In genomic region chr11:33012384-33013160, GRCm38 (mm10) we compare ENCODE assay signal across 13 mouse cellular contexts.
DNase-seq lines count a peak whose midpoint lies in the region; ATAC-seq and TF ChIP-seq lines count a peak whose summit lies in the region.
"Had no signal": no experiment of that assay in that cellular context is flagged by ENCODE, and none has a peak within 500 bp of the region (broad histone marks: within the 10 kb centered on the region; RNA-seq: fewer than 3 reads in every experiment).

No protein-coding gene starts in this region.

- TF ChIP-seq CTCF in lung, embryonic 14.5 days (IDR thresholded peaks at IDR 0.05; ENCODE audit: low read depth) = no peak
- no peak for TF ChIP-seq CTCF in brain, embryonic 14.5 days (IDR thresholded peaks at IDR 0.05; ENCODE audit: borderline replicate concordance, extremely low read depth, insufficient read depth, insufficient read length)

- no peaks in the 10 kb centered on the region for H3K9me3 ChIP-seq in lung, embryonic 14.5 days (ENCODE audit: low read depth, low read length)
- H3K9me3 ChIP-seq in kidney, embryonic 16.5 days (ENCODE audit: low read length) = no peaks in the 10 kb centered on the region
- H3K9me3 ChIP-seq: G1E had no signal

- DNase-seq in frontal cortex, postnatal 14 days (ENCODE audit: low spot score in 2 of 2) = no peak
- peak; percentile 58 for DNase-seq in lung, embryonic 14.5 days
- DNase-seq in lung, adult 18-20 months = no peak
- peak; percentile 38 for DNase-seq in brain, embryonic 14.5 days (ENCODE audit: low read depth)
- peak; percentile 7 for DNase-seq in lung, postnatal 36 days
- DNase-seq: liver; thymus, adult 2 months had no signal

- TF ChIP-seq POLR2A in brain, embryonic 14.5 days (IDR thresholded peaks at IDR 0.05; ENCODE audit: borderline replicate concordance, extremely low read depth, insufficient read depth, insufficient read length, poor library complexity, severe bottlenecking) = no peak

- no peaks in the 10 kb centered on the region for H3K36me3 ChIP-seq in lung, embryonic 14.5 days (ENCODE audit: insufficient read depth)
- H3K36me3 ChIP-seq in kidney, embryonic 16.5 days (ENCODE audit: insufficient read depth, low read length) = no peaks in the 10 kb centered on the region
- H3K36me3 ChIP-seq: G1E had no signal

- no peaks in the 10 kb centered on the region for H3K27me3 ChIP-seq in lung, embryonic 14.5 days (ENCODE audit: insufficient read depth, low read length)
- no peaks in the 10 kb centered on the region for H3K27me3 ChIP-seq in kidney, embryonic 16.5 days (ENCODE audit: insufficient read depth, low read length)

- no peak overlapping the region for H3K4me2 ChIP-seq in lung, embryonic 14.5 days
- H3K4me2 ChIP-seq in kidney, embryonic 16.5 days (replicated peaks; ENCODE audit: low read depth, low read length) = no peak overlapping the region
- H3K4me2 ChIP-seq: hindbrain, embryonic 14.5 days had no signal

- no peak overlapping the region for H3K27ac ChIP-seq in lung, embryonic 14.5 days (ENCODE audit: low read depth)
- no peak overlapping the region for H3K27ac ChIP-seq in kidney, embryonic 16.5 days (ENCODE audit: low read length)
- H3K27ac ChIP-seq: hindbrain, embryonic 14.5 days; kidney, postnatal 0 days had no signal

- peak; percentile 72 for ATAC-seq in frontal cortex, adult (ENCODE audit: low TSS enrichment)
- peak; percentile 69 for ATAC-seq in lung, embryonic 14.5 days (ENCODE audit: insufficient read depth)
- ATAC-seq in kidney, embryonic 16.5 days (ENCODE audit: low FRiP score, low TSS enrichment) = no peak
- ATAC-seq in cerebellum, adult (ENCODE audit: insufficient number of reproducible peaks, low FRiP score, low TSS enrichment) = no peak

- no peaks in the 10 kb centered on the region for H3K4me1 ChIP-seq in lung, embryonic 14.5 days (ENCODE audit: insufficient read depth)
- H3K4me1 ChIP-seq in kidney, embryonic 16.5 days (ENCODE audit: insufficient read depth, low read length) = 0 out of 2 replicates have a peak, but pooled peaks cover 8% of the 10 kb centered on the region

- H3K9ac ChIP-seq in lung, embryonic 14.5 days = no peak overlapping the region
- no peak overlapping the region for H3K9ac ChIP-seq in kidney, embryonic 16.5 days (replicated peaks; ENCODE audit: low read length)
- H3K9ac ChIP-seq: hindbrain, embryonic 14.5 days had no signal

- no peak overlapping the region for H3K4me3 ChIP-seq in lung, embryonic 14.5 days (ENCODE audit: low read depth, low read length)
- no peak overlapping the region for H3K4me3 ChIP-seq in kidney, embryonic 16.5 days (ENCODE audit: low read length)

- 53% methylated on average over 14 of the region's 14 CpGs for WGBS in lung, embryonic 14.5 days
- WGBS in kidney, embryonic 16.5 days = 69% methylated on average over 14 of the region's 14 CpGs

Comparison
In these comparisons a context has a peak if more than half of its experiments do, and no peak if none do; other contexts are left out.
1. DNase-seq: peak in lung, embryonic 14.5 days (single experiment), brain, embryonic 14.5 days (single experiment) and lung, postnatal 36 days (single experiment); none in frontal cortex, postnatal 14 days (0 of 2) and lung, adult 18-20 months (0 of 2).
2. ATAC-seq: peak in frontal cortex, adult (single experiment) and lung, embryonic 14.5 days (single experiment); none in kidney, embryonic 16.5 days (single experiment) and cerebellum, adult (single experiment).